Mouse (Mus musculus): Measurements from ENCODE around the gene Dusp13. TPM values are rescaled to one million over a fixed set of nuclear protein-coding genes. Genes with fewer than 3 reads are reported as not detected.

Gene Dusp13
- polyA plus RNA-seq, 1 experiment: 961 TPM

DNA sequence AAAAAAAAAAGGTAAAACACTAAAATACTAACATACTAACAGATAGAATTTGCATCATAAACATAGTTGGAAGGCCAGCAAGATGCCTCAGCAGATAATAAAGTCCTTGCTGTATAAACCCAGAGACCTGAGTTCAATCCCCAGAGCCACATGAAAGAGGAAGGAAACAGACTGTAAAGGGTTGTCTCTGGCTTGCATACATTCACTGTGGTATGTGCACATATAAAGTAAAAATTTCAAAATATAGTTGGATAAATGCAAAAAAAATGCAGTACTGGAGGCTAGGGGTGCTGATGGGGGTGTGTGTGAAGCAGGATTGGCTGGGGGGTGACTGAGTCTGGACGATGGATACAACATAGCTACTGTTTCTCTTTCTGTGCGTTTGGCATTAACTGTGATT, 45.5 kb downstream of the Dusp13 start:
- H3K4me1 ChIP-seq (ENCODE audit: control insufficient read depth, insufficient read depth, low read length): peaks cover 16% of the 10 kb centered on the region
- no peaks in the 10 kb centered on the region for H3K36me3 ChIP-seq (ENCODE audit: control insufficient read depth, insufficient read depth, low read length)
- H3K27me3 ChIP-seq (ENCODE audit: control insufficient read depth, insufficient read depth, low read length): no peaks in the 10 kb centered on the region
- H3K4me3 ChIP-seq (ENCODE audit: control insufficient read depth, low read depth, low read length): no peak overlapping the region
- H3K27ac ChIP-seq (ENCODE audit: control insufficient read depth, insufficient read depth, low read depth, low read length): no peak overlapping the region
- TF ChIP-seq POLR2A (IDR thresholded peaks at IDR 0.05; ENCODE audit: control insufficient read depth, low read depth, low read length) (no peak), CTCF (IDR thresholded peaks at IDR 0.05; ENCODE audit: control insufficient read depth, insufficient read depth, insufficient replicate concordance, low read depth, low read length) (no peak)

DNA sequence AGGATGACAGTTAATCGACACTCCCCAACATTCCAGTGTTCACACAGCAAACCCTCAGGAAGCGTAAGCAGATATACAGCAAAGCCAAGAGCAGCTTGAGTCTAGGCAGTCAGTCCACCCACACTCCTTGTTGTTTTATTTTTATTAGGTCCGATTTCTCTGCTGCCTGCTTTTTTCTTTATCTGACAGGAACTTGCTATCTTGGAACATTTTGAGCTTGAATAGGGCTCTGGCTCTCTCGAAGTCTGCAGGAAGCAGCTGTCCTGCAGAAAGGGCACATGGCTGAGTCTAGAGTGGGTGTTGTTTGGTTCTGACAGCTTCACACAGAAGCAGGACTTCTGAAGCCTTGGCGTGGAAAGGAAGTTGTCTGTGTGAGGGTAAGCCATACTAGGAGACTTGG, 47.7 kb downstream of the Dusp13 start:
- peaks cover 16% of the 10 kb centered on the region for H3K4me1 ChIP-seq (ENCODE audit: control insufficient read depth, insufficient read depth, low read length)
- no peaks in the 10 kb centered on the region for H3K36me3 ChIP-seq (ENCODE audit: control insufficient read depth, insufficient read depth, low read length)
- TF ChIP-seq POLR2A (IDR thresholded peaks at IDR 0.05; ENCODE audit: control insufficient read depth, low read depth, low read length) (no peak), CTCF (IDR thresholded peaks at IDR 0.05; ENCODE audit: control insufficient read depth, insufficient read depth, insufficient replicate concordance, low read depth, low read length) (no peak)
- peak overlapping the region; percentile 69 for H3K4me3 ChIP-seq (ENCODE audit: control insufficient read depth, low read depth, low read length)
- H3K27me3 ChIP-seq (ENCODE audit: control insufficient read depth, insufficient read depth, low read length): no peaks in the 10 kb centered on the region
- peak overlapping the region; percentile 75 for H3K27ac ChIP-seq (ENCODE audit: control insufficient read depth, insufficient read depth, low read depth, low read length)

DNA sequence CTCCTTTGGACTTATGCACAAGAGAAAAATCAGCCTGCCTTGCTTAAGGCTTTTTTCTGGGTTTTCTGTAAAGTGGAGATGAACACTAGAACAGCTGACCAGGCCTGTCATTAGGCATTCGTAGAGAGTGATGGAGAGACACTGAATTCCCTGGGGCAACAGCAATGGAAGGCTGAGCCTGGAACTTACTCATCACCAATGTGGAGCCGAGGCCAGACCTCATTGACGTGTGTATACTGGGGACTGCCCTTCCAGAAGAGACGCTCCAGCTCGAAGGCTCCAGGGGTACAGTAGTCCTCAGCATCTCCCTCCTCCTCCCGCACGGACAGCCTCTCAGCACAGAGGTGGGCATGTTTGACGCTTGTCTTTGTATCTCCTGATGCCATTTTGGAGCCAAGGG, 48.3 kb downstream of the Dusp13 start:
- Histone ChIP-seq H3K27ac (ENCODE audit: control insufficient read depth, insufficient read depth, low read depth, low read length) (peak overlapping the region; percentile 67), H3K4me3 (ENCODE audit: control insufficient read depth, low read depth, low read length) (peak overlapping the region; percentile 69), H3K36me3 (ENCODE audit: control insufficient read depth, insufficient read depth, low read length) (no peaks in the 10 kb centered on the region), H3K27me3 (ENCODE audit: control insufficient read depth, insufficient read depth, low read length) (no peaks in the 10 kb centered on the region), H3K4me1 (ENCODE audit: control insufficient read depth, insufficient read depth, low read length) (peaks cover 16% of the 10 kb centered on the region)
- TF ChIP-seq POLR2A (IDR thresholded peaks at IDR 0.05; ENCODE audit: control insufficient read depth, low read depth, low read length) (no peak), CTCF (IDR thresholded peaks at IDR 0.05; ENCODE audit: control insufficient read depth, insufficient read depth, insufficient replicate concordance, low read depth, low read length) (no peak)

DNA sequence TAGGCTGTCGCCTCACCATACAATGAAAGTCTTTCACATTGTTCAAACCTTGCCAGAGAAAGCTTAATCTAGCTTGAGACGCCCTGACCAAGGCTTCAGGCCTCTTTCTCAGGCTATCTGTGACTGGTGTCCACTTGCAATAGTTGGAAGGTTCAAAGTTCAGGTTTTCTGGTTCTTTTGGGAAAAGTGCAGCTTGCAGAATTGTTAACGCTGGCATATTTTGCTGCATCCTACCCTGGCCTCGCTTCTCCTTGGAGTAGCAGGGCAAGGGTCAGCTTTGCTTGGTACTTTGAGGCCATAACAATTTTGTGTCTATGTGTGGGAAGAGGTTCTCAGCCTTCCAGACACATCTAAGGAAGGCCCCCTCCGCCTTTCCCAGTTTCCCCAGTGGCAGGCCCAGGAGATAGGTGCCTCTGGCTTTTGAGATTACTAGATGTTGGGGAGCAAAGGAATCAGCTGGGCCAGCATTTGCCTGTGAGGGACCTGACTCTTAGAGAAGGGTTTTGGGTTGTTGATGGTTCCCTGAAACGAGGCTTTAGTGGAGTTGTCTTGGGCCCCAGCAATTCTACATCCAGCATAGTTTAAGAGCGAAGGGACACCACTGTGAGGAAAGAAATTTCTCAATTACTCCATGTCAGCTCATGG, 54.7 kb downstream of the Dusp13 start:
- Histone ChIP-seq H3K27ac (ENCODE audit: control insufficient read depth, insufficient read depth, low read depth, low read length) (no peak overlapping the region), H3K4me3 (ENCODE audit: control insufficient read depth, low read depth, low read length) (no peak overlapping the region)

DNA sequence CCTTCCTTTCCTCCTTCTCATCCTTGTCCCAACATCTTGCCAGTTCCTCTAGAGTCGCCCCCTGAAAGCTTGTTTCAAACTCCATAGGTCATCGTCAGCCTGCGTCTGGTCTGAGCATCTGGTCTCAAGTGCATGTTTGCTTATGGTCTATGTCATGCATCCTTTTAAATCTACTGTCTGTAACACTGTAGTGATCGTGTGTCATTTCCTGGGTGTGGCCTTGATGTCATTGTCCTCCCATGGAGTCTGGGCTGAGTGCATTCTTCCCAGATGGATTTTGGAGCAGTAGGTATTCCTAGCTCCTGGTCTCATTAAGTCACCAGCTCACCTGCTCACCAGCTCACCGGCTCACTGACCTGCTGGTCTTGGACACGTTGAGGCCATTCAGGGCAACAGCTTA, 56.0 kb downstream of the Dusp13 start:
- H3K27me3 ChIP-seq (ENCODE audit: control insufficient read depth, insufficient read depth, low read length): no peaks in the 10 kb centered on the region
- H3K4me3 ChIP-seq (ENCODE audit: control insufficient read depth, low read depth, low read length): no peak overlapping the region
- TF ChIP-seq POLR2A (IDR thresholded peaks at IDR 0.05; ENCODE audit: control insufficient read depth, low read depth, low read length) (no peak), CTCF (IDR thresholded peaks at IDR 0.05; ENCODE audit: control insufficient read depth, insufficient read depth, insufficient replicate concordance, low read depth, low read length) (no peak)
- no peaks in the 10 kb centered on the region for H3K36me3 ChIP-seq (ENCODE audit: control insufficient read depth, insufficient read depth, low read length)
- no peaks in the 10 kb centered on the region for H3K4me1 ChIP-seq (ENCODE audit: control insufficient read depth, insufficient read depth, low read length)
- no peak overlapping the region for H3K27ac ChIP-seq (ENCODE audit: control insufficient read depth, insufficient read depth, low read depth, low read length)

More for the DNA sequence above, 54.7 kb downstream of the Dusp13 start:
- no peaks in the 10 kb centered on the region for H3K27me3 ChIP-seq (ENCODE audit: control insufficient read depth, insufficient read depth, low read length)
- no peaks in the 10 kb centered on the region; the same call in 1 of the 2 replicates for H3K4me1 ChIP-seq (ENCODE audit: control insufficient read depth, insufficient read depth, low read length)
- TF ChIP-seq POLR2A (IDR thresholded peaks at IDR 0.05; ENCODE audit: control insufficient read depth, low read depth, low read length) (no peak), CTCF (IDR thresholded peaks at IDR 0.05; ENCODE audit: control insufficient read depth, insufficient read depth, insufficient replicate concordance, low read depth, low read length) (no peak)
- H3K36me3 ChIP-seq (ENCODE audit: control insufficient read depth, insufficient read depth, low read length): no peaks in the 10 kb centered on the region

DNA sequence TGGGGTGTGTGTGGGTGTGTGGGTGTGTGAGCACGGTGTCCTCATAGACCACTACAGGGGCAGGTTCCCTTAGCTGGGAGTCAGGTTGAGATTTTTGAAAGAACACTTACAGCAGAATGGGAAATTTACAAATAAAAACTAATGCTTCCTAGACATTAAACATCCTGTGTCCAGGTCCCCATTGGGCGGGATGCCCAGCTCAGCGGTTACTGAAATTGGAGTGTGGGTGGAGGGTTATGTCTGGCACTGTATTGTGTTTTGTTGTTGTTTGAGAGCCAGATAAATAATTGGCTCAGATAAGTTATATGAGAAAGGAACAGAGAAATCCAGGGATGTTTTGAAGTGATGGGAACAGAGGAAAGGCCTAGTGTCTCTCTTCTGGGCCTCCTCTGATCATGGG, 59.9 kb downstream of the Dusp13 start:
- no peak for TF ChIP-seq CTCF (IDR thresholded peaks at IDR 0.05; ENCODE audit: control insufficient read depth, insufficient read depth, insufficient replicate concordance, low read depth, low read length)
- no peak for TF ChIP-seq POLR2A (IDR thresholded peaks at IDR 0.05; ENCODE audit: control insufficient read depth, low read depth, low read length)
- Histone ChIP-seq H3K4me1 (ENCODE audit: control insufficient read depth, insufficient read depth, low read length) (peaks cover 8% of the 10 kb centered on the region), H3K27ac (ENCODE audit: control insufficient read depth, insufficient read depth, low read depth, low read length) (no peak overlapping the region), H3K4me3 (ENCODE audit: control insufficient read depth, low read depth, low read length) (no peak overlapping the region), H3K36me3 (ENCODE audit: control insufficient read depth, insufficient read depth, low read length) (no peaks in the 10 kb centered on the region), H3K27me3 (ENCODE audit: control insufficient read depth, insufficient read depth, low read length) (no peaks in the 10 kb centered on the region)

DNA sequence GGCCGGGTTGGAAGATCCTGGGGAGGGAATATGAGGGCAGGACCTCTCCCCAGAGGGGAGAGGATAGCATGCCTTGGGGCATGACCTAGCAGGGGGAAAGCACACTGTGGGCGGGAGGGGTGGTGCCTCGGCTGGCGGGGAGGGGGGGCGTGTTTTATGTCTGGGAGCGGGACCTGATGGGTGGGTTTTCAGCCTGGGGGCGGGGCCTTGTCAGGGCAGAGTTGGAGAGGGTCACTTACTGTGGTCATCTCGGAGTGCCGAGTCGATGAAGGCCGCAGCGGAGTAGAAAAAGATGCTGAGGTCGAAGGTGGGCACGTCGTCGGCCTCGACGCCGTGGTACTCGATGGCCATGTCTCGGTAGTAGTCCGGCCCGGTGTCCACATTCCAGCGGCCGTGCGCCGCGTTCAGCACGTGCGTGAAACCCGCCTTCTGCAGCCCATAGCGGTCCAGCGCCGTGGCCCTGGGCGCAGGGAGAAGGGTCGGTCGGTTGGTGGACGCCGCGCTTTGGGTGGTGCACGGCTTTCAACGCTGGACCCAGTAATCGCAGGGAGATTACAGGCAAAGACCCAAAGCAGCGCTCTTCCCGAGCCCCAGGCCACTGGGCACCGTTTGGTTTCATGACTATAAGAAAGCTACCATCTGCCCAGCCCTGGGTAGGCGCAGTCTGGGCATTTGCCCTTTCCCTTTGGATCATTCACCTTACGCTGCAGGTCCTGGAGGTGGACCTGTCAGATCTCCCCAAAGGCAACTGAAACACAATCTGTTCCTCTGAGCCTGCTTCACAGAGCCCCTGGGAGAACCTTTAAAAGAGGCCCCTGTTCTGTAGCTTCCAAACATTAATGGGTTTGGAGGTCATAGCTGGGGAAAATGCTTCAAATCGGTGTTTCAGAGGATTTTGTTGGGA, 64.4 kb downstream of the Dusp13 start:
- H3K4me1 ChIP-seq (ENCODE audit: control insufficient read depth, insufficient read depth, low read length): peaks cover 11% of the 10 kb centered on the region
- no peak overlapping the region for H3K27ac ChIP-seq (ENCODE audit: control insufficient read depth, insufficient read depth, low read depth, low read length)
- TF ChIP-seq POLR2A (IDR thresholded peaks at IDR 0.05; ENCODE audit: control insufficient read depth, low read depth, low read length) (no peak), CTCF (IDR thresholded peaks at IDR 0.05; ENCODE audit: control insufficient read depth, insufficient read depth, insufficient replicate concordance, low read depth, low read length) (no peak)
- peak overlapping the region; percentile 74 for H3K4me3 ChIP-seq (ENCODE audit: control insufficient read depth, low read depth, low read length)
- H3K27me3 ChIP-seq (ENCODE audit: control insufficient read depth, insufficient read depth, low read length): no peaks in the 10 kb centered on the region
- no peaks in the 10 kb centered on the region for H3K36me3 ChIP-seq (ENCODE audit: control insufficient read depth, insufficient read depth, low read length)
